Mouse (Mus musculus): ENCODE data around the gene Nwd2. TPM values are rescaled to one million over a fixed set of nuclear protein-coding genes. Genes with fewer than 3 reads are reported as not detected.

The Nwd2 gene
- polyA plus RNA-seq, 1 experiment from 2014 or later, result 26.3 TPM

DNA sequence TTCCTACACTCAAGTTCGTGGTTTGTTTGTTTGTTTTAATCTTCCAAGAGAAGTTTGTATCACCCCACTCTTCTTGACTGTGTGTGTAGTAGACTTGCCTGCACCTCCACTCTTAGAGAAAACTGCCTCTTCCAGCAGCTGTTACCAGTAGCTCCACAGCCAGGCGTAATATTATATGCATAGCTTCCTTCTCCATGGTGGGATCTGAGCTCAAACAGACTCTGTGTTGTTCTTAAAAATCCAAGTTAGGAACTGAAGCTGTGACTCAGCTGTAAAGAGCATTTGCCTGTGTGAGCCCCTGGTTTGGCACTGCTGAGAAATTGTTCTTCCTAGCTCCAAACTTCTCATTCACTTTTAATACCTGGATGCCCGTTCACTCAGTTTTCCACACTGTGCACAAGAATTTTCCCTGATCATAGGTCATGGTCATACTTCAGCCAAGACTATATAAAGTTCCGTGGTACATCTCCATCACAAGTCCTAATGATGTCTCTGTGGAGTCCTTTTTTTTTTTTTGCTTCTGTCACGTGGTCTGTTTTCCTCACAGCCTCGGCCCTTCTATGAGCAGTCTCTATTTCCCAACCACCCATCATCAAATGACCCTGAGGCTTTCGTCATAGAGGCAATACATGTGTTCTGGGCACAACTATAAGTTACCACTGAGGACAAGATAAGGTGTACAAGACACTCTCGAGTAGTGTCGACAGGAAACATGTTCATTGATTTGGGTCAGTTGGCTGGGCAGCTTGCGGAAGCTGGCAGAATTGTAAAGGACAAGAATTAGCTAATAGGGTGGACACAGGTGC is 179.7 kb downstream of the Nwd2 start:
- ATAC-seq (ENCODE audit: low read depth), result no peak
- H3K4me2 ChIP-seq (ENCODE audit: low read depth, low read length), result no peak overlapping the region
- 87% methylated on average over 10 of the region's 10 CpGs for WGBS
- no peaks in the 10 kb centered on the region for H3K36me3 ChIP-seq (ENCODE audit: control insufficient read depth, insufficient read depth, low read length)
- no peak overlapping the region for H3K27ac ChIP-seq (ENCODE audit: low read depth, low read length)
- no peaks in the 10 kb centered on the region for H3K4me1 ChIP-seq (ENCODE audit: control insufficient read depth, insufficient read depth, low read length)
- no peaks in the 10 kb centered on the region for H3K27me3 ChIP-seq (ENCODE audit: control insufficient read depth, insufficient read depth, low read length)
- H3K9me3 ChIP-seq (ENCODE audit: control insufficient read depth, low read length), result no peaks in the 10 kb centered on the region
- H3K9ac ChIP-seq (replicated peaks; ENCODE audit: low read depth, low read length), result no peak overlapping the region
- H3K4me3 ChIP-seq (ENCODE audit: low read depth, low read length), result no peak overlapping the region

DNA sequence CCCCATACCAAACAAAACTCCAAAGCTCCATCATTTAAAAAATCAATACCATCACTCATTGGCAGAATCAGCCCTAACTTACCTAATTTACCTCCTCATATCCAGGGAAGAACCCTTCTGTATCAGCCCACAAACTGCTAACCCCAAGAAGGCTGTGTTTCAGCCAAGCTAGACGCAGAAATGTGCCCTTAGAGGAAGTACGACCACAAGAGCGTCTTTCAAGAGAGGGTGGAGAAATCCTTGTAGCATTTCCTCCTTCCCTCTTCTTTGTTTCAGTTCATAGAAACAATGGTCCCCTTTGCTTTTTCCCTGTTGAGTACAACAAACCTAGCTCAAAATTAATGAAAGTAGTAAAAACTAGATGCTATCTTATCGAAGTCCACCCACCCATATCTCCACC is 182.2 kb downstream of the Nwd2 start:
- ATAC-seq (ENCODE audit: low read depth), result no peak
- H3K27me3 ChIP-seq (ENCODE audit: control insufficient read depth, insufficient read depth, low read length), result no peaks in the 10 kb centered on the region
- H3K27ac ChIP-seq (ENCODE audit: low read depth, low read length), result no peak overlapping the region
- no peaks in the 10 kb centered on the region for H3K36me3 ChIP-seq (ENCODE audit: control insufficient read depth, insufficient read depth, low read length)
- H3K9me3 ChIP-seq (ENCODE audit: control insufficient read depth, low read length), result no peaks in the 10 kb centered on the region
- H3K4me1 ChIP-seq (ENCODE audit: control insufficient read depth, insufficient read depth, low read length), result no peaks in the 10 kb centered on the region
- H3K9ac ChIP-seq (replicated peaks; ENCODE audit: low read depth, low read length), result no peak overlapping the region
- WGBS, result 87% methylated on average over 4 of the region's 4 CpGs
- no peak overlapping the region for H3K4me2 ChIP-seq (ENCODE audit: low read depth, low read length)
- no peak overlapping the region for H3K4me3 ChIP-seq (ENCODE audit: low read depth, low read length)

- WGBS, result 69% methylated on average over 5 of the region's 5 CpGs
- Histone ChIP-seq H3K9me3 (ENCODE audit: control insufficient read depth, low read length) (no peaks in the 10 kb centered on the region), H3K27me3 (ENCODE audit: control insufficient read depth, insufficient read depth, low read length) (no peaks in the 10 kb centered on the region), H3K27ac (ENCODE audit: low read depth, low read length) (no peak overlapping the region), H3K9ac (replicated peaks; ENCODE audit: low read depth, low read length) (no peak overlapping the region), H3K4me2 (ENCODE audit: low read depth, low read length) (no peak overlapping the region), H3K4me3 (ENCODE audit: low read depth, low read length) (no peak overlapping the region), H3K36me3 (ENCODE audit: control insufficient read depth, insufficient read depth, low read length) (no peaks in the 10 kb centered on the region), H3K4me1 (ENCODE audit: control insufficient read depth, insufficient read depth, low read length) (no peaks in the 10 kb centered on the region)
- ATAC-seq (ENCODE audit: low read depth), result no peak
These were observed 185.1 kb downstream of the Nwd2 start for GRCm38 (mm10) chr5:63833955-63834354.

GRCm38 (mm10) chr5:63834435-63834834 is 185.5 kb downstream of the Nwd2 start:
- Histone ChIP-seq H3K36me3 (ENCODE audit: control insufficient read depth, insufficient read depth, low read length) (no peaks in the 10 kb centered on the region), H3K27me3 (ENCODE audit: control insufficient read depth, insufficient read depth, low read length) (no peaks in the 10 kb centered on the region), H3K4me3 (ENCODE audit: low read depth, low read length) (no peak overlapping the region), H3K4me1 (ENCODE audit: control insufficient read depth, insufficient read depth, low read length) (no peaks in the 10 kb centered on the region), H3K9ac (replicated peaks; ENCODE audit: low read depth, low read length) (no peak overlapping the region), H3K27ac (ENCODE audit: low read depth, low read length) (no peak overlapping the region), H3K9me3 (ENCODE audit: control insufficient read depth, low read length) (no peaks in the 10 kb centered on the region), H3K4me2 (ENCODE audit: low read depth, low read length) (no peak overlapping the region)
- no peak for ATAC-seq (ENCODE audit: low read depth)
- 93% methylated on average over 3 of the region's 3 CpGs for WGBS

DNA sequence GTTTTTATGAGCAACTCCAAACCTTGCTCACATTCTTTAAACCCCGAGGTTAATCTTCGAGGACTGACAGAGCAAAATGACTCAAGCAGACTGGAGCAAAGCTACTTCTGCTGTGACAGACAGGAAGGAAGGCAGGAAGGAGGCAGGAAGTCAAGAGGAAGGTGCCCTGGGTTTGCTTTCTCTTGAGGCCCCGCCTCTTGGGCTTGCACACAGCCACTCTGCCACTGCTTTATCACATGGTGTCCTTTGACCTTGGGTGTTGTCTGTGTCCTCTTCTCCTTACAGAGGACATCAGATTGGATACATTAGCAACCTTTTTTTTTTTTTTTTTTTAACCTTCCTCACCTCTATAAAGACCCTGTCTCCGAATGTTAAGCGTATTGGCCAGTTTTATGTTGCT is 188.2 kb downstream of the Nwd2 start:
- Histone ChIP-seq H3K9ac (replicated peaks; ENCODE audit: low read depth, low read length) (no peak overlapping the region), H3K4me3 (ENCODE audit: low read depth, low read length) (no peak overlapping the region), H3K27me3 (ENCODE audit: control insufficient read depth, insufficient read depth, low read length) (no peaks in the 10 kb centered on the region), H3K4me1 (ENCODE audit: control insufficient read depth, insufficient read depth, low read length) (no peaks in the 10 kb centered on the region), H3K4me2 (ENCODE audit: low read depth, low read length) (no peak overlapping the region), H3K27ac (ENCODE audit: low read depth, low read length) (no peak overlapping the region), H3K9me3 (ENCODE audit: control insufficient read depth, low read length) (no peaks in the 10 kb centered on the region), H3K36me3 (ENCODE audit: control insufficient read depth, insufficient read depth, low read length) (no peaks in the 10 kb centered on the region)
- WGBS, result 88% methylated on average over 5 of the region's 5 CpGs
- ATAC-seq (ENCODE audit: low read depth), result no peak

DNA sequence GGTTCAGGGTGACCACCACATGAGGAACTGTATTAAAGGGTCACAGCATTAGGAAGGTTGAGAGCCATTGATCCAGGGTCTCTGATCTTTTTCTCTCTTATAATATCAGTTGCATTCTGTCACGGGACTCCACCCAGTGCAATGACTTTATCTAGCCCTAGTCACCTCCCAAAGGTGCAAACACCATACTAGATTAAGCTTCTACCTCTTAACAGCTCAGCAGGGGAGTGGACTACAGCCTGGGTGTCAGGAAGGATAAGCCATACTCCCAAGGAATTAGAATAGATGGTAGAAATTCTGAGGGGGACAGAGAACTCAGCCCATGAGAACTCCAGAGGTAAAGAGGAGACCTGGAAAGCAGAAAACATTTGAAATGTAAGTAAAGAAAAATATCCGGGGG is 188.9 kb downstream of the Nwd2 start:
- Histone ChIP-seq H3K9ac (replicated peaks; ENCODE audit: low read depth, low read length) (no peak overlapping the region), H3K4me1 (ENCODE audit: control insufficient read depth, insufficient read depth, low read length) (no peaks in the 10 kb centered on the region), H3K27me3 (ENCODE audit: control insufficient read depth, insufficient read depth, low read length) (no peaks in the 10 kb centered on the region), H3K4me3 (ENCODE audit: low read depth, low read length) (no peak overlapping the region), H3K27ac (ENCODE audit: low read depth, low read length) (no peak overlapping the region), H3K4me2 (ENCODE audit: low read depth, low read length) (no peak overlapping the region), H3K9me3 (ENCODE audit: control insufficient read depth, low read length) (no peaks in the 10 kb centered on the region), H3K36me3 (ENCODE audit: control insufficient read depth, insufficient read depth, low read length) (no peaks in the 10 kb centered on the region)
- no peak for ATAC-seq (ENCODE audit: low read depth)
- 94% methylated on average over 2 of the region's 2 CpGs for WGBS

DNA sequence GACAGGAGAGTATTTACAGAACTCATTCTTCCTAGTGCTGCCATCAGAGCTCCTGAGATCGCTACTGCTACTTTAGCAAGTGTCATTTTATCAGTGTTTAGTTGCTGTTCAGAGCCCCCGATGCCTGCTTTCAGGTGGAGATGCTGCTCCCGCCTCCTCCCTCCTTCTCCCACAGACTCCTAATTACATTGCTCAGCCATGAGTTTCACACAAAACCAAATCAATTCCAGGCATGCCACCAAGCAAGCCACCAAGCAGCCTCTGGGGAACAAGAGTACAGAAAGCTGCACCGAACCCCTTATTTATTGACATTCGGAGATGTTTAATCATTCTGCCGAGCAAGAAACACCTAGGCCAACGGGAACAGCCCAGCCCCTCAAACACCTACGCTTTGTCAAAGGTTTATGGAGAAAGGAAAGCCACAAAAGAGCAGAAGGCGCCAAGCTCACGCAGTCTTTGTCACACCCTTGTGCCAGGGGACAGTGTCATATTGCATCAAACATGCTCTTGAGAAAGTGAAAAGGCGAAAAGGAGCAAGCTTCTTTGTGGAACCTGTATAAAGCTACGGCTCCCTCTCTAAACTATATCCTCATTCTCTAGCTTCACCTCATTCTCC is 191.0 kb downstream of the Nwd2 start:
- no peaks in the 10 kb centered on the region for H3K4me1 ChIP-seq (ENCODE audit: control insufficient read depth, insufficient read depth, low read length)
- H3K27me3 ChIP-seq (ENCODE audit: control insufficient read depth, insufficient read depth, low read length), result no peaks in the 10 kb centered on the region
- no peaks in the 10 kb centered on the region for H3K9me3 ChIP-seq (ENCODE audit: control insufficient read depth, low read length)
- WGBS, result 64% methylated on average over 12 of the region's 12 CpGs
- no peak overlapping the region for H3K27ac ChIP-seq (ENCODE audit: low read depth, low read length)
- H3K9ac ChIP-seq (replicated peaks; ENCODE audit: low read depth, low read length), result no peak overlapping the region
- no peak overlapping the region for H3K4me2 ChIP-seq (ENCODE audit: low read depth, low read length)
- H3K4me3 ChIP-seq (ENCODE audit: low read depth, low read length), result no peak overlapping the region
- ATAC-seq (ENCODE audit: low read depth), result peak; percentile 51; the same call in 1 of the 2 replicates
- no peaks in the 10 kb centered on the region for H3K36me3 ChIP-seq (ENCODE audit: control insufficient read depth, insufficient read depth, low read length)

DNA sequence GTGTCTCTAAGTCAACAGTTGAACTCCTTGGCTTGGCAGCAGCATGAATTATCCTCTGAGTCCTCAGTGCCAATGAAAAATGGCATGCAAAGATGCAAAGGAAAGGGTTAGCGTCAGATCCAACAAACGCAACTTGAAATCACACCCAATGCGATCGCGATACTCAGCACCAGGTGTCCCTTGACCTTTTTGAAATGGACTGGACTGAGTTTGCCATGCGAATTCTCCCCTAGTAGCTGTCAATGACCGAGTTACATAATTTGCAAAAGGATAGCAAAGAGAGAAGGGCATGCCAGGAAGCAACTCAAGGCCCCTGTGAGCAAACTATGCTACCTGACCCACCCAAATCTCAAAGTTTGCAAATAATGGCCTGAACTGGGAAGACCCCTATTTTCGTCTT is 198.2 kb downstream of the Nwd2 start:
- WGBS, result 93% methylated on average over 8 of the region's 8 CpGs

GRCm38 (mm10) chr5:63847541-63848226 is 198.8 kb downstream of the Nwd2 start:
- Histone ChIP-seq H3K4me3 (ENCODE audit: low read depth, low read length) (no peak overlapping the region), H3K27me3 (ENCODE audit: control insufficient read depth, insufficient read depth, low read length) (no peaks in the 10 kb centered on the region), H3K4me2 (ENCODE audit: low read depth, low read length) (no peak overlapping the region), H3K4me1 (ENCODE audit: control insufficient read depth, insufficient read depth, low read length) (no peaks in the 10 kb centered on the region), H3K9me3 (ENCODE audit: control insufficient read depth, low read length) (no peaks in the 10 kb centered on the region), H3K27ac (ENCODE audit: low read depth, low read length) (no peak overlapping the region), H3K36me3 (ENCODE audit: control insufficient read depth, insufficient read depth, low read length) (no peaks in the 10 kb centered on the region), H3K9ac (replicated peaks; ENCODE audit: low read depth, low read length) (no peak overlapping the region)
- ATAC-seq (ENCODE audit: low read depth), result no peak
- 91% methylated on average over 13 of the region's 13 CpGs for WGBS

More for the DNA sequence above, 198.2 kb downstream of the Nwd2 start:
- H3K9ac ChIP-seq (replicated peaks; ENCODE audit: low read depth, low read length), result no peak overlapping the region
- no peaks in the 10 kb centered on the region for H3K36me3 ChIP-seq (ENCODE audit: control insufficient read depth, insufficient read depth, low read length)
- H3K4me1 ChIP-seq (ENCODE audit: control insufficient read depth, insufficient read depth, low read length), result no peaks in the 10 kb centered on the region
- no peaks in the 10 kb centered on the region for H3K27me3 ChIP-seq (ENCODE audit: control insufficient read depth, insufficient read depth, low read length)
- H3K27ac ChIP-seq (ENCODE audit: low read depth, low read length), result no peak overlapping the region
- no peak overlapping the region for H3K4me2 ChIP-seq (ENCODE audit: low read depth, low read length)
- ATAC-seq (ENCODE audit: low read depth), result no peak
- H3K4me3 ChIP-seq (ENCODE audit: low read depth, low read length), result no peak overlapping the region
- no peaks in the 10 kb centered on the region for H3K9me3 ChIP-seq (ENCODE audit: control insufficient read depth, low read length)
